Mouse (Mus musculus) cerebellum, adult 9-10 months (tissue): ENCODE data around the gene Uqcr11.

Experiments used
- DNase-seq: peaks from one replicate; pipeline ENCODE4 v3.0.0; 2022

Uqcr11 gene

DNA sequence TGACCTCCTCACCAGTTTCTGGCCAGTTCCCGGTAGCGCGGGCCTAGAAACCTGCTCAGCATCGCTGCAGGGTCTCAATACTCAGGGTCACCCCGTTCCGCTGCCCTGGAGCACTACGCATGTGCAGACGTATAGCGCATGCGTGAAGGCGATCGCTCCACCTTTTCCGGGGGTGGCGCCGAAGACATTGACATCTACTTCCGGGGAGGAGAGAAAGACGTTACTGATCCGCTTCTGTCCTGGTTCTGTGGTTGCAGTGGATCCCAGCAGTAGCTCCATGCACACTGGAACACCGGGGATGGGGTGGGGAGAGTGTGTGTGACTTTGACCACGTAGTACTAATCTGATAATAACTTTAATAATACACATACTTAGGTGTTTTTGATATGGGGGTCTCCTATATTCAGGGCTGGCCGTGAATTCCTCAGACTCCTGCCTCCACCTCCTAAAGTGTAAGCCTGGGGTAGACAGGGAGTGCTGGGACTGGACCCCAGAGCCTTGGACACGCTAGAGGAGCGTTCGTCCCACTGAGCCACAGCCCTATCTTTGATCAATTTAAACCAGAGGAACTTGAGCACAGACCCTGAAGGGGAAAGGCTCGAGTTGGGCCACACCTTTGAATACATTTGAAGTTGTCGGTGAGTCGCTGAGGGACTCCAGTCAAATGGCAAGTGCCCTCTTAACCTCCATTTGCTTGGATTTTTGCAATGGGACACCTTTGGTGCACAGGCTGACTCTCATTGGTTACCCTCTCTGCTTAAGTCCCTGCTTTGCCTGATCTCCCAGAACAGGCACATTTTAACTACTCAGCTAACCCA is at the start of gene Uqcr11:
Uqcr11 (minus strand) TSS at position 147 of the 818 bp plus-strand sequence.
- peak; percentile 95 for DNase-seq

DNA sequence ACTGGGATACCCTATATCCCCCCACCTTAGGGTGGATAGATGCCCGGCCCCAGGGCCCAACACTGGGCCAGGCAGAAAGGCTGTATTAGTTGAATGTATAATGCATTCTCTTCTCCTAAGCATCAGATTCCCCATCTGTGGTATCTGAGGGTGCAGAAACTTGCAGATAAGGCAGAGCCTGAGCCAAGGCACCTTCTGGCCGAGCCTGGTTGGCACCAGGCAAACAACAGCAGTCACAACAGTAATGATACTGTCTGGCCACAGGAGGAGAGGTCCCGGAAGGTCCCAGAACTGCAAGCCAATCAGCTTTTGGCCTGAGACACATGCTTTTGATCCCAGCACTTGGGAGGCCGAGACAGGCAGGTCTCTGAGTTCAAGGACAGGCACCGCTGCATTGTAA is 49.1 kb upstream of the Uqcr11 start:
- no peak for DNase-seq

DNA sequence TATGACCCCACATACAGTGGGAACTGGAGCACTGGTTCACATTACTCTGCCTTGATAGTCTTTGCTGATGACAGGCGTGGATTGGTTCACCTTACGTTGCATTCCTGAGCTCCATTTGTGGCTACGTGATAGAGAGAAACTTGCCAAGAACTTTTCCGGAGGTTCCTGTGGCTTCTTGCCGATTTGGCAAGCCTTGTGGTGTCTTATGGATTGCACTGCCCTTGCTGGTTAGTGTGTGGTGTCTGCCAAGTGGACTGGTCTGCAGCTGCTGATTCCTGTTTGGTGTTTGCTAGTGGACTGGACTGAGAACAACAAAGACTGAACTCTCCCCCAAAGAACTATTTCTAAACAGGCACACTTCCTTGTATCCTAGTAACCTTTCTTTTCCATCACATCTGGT is 48.2 kb upstream of the Uqcr11 start:
- DNase-seq = no peak

DNA sequence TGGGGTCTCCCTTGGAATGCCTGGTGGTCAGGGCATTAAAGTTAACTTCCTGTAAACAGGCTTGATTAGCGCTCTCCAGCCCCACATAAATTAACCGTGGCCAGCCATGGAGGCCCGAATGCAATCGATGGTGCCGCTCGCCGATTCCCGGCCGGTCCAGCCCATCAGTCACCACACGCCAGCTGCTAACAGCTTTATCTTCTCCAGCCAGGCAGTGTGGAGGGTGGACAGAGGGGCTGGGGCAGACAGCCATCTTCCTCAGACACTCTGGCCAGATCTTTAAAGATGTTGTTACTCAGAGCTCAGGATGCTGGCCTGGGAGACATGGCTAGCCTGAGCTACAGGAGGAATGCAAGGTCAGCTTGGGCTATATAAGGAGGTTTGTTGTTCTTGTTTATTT is 47.0 kb upstream of the Uqcr11 start:
- DNase-seq = no peak

DNA sequence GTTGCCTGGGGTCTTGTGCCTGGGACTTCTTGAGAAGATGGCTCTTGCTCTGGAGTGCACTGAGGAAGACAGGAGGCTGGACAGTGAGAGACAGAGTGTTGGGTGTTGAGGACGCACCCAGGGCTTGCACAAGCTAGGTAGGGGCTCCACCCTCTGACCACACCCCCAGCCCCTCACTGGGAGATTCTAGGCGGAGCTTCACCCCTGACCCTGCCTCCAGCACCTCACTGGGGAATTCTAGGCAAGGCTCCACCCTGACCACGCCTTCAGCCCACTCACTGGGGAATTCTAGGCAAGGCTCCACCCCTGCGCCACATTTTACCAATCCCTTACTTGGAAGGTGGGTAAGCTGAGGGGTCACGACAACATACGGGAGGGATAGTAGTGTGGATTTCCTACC is 44.0 kb upstream of the Uqcr11 start:
- no peak for DNase-seq

DNA sequence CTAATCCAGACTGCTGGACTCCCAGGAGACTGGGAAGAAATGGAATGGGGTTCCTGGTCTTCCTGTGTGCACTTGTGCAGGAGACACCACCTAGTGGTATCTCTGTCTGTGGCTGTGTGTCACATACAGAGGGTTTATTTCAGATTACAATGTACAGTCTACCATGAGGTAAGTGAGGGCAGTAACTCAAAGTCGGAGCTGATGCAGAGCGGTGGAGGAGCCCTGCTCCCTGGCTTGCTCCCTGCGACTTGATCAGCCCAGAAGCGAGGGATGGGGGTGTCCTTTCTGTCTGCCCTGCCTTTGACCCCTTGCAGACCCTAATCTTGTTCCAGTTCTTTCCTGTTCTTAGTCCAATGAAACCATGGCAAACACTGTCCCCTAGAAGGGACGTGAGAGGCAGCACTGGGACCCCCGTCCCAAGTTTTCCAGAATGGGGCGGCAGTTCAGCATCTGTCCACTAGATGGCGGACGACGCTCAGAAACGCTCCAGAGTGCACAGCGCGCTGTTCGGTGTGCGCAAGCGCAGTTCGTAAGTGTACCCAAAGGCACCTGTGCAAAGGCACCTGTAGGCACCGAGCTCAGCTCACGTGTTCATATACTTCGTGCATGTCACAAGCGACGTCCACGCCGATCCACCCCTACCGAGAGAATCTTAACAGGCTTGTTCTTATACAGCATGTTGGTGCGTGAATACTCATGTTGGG is 39.4 kb upstream of the Uqcr11 start:
- DNase-seq = peak; percentile 84

DNA sequence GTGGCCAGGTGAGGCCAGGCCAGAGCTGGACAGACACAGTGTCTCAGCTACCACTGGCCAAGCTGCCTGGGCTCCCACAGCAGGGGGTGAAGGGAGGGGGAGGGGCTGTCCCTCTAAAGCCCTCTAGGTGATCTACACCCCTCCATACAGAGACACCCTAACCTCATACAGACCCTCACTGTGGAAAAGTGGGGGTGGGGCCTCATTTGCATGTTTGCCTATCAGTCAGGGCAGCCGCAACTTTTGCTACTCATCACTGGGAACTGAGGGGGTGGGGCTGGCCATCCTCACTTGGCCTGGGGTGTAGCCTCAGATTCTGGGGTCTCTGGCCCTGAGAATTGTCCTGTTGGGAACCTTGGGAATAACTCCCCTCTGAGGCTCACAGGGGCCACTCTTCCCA is 38.4 kb upstream of the Uqcr11 start:
- DNase-seq = no peak

DNA sequence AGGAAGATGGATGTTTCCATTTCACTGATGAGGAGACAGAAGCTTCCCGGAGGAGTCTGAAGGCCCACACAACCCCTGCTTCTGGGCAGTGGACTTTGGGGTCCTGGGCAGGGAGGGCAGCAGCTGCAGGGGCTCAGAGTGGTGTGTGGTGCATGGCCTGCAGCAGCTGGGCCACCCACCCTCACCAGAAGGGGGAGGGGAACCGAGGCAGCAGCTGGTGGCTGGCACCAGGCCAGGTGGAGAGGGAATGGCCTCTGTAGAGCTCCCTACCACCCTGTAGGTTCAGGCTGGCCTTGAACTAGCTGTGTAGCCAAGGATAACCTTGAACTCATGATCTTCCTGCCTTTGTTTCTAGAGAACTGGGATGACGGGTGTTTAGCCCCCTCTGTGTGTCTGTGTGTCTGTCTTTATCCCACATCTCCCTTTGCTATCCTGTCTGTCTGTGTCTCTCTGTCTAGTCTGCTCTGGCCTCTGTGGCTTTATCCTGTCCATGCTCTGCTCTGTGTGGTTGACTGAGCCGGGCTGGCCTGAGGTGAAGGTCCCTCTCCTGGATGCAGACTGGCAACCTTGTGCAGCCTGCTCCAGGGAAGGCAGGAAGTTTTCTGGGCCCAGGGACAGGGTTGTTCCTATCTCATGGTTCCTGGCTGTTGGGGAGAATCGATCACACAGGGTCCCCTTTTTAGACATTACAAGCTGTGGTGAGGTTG is 37.9 kb upstream of the Uqcr11 start:
- DNase-seq = no peak

DNA sequence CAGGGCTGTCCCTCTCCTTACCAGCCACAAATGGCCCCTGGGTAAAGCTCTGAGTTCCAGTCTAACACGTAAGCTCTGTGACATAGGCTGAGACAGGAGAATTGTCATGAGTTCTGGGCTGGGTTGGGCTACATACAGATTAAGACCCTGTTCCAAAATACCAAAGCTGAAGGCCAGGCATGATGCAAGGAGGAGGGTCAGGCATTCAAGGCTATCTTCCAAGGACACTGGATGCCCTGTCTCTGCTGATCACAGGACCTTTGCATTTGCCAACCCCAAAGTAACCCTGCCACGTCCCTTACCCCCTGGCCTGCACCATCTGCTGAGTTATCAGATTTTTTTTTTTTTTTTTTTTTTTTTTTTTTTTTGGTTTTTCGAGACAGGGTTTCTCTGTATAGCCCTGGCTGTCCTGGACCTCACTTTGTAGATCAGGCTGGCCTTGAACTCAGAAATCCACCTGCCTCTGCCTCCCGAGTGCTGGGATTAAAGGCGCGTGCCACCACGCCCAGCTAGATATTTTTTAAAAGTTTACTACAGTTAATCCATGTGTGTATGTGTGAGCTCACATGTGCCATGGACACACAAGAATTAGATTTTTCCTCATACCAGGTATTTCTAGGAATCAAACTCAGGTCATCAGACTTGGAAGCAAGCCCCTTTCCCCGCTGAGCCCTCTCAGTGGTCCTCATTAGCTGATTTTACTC is 37.1 kb upstream of the Uqcr11 start:
- DNase-seq = no peak

DNA sequence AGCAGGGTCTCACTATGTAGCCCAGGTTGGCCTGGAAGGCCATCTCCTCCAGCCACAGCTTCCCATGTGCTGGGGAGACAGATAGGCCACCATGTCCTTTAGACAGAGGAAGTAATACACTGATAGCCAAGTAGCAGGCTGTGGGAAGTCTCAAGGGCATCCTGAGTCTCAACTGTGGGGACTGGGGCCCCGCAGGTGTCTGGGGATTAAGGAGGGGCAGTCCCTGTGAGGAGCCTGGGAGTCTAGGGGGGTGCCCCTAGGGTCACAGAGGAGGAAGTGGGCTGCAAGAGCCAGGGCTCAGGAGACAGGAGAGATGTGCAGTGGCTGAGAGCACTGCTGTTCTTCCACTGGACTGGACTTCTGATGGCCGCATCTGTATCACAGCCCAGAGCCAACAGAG is 36.4 kb upstream of the Uqcr11 start:
- no peak for DNase-seq

DNA sequence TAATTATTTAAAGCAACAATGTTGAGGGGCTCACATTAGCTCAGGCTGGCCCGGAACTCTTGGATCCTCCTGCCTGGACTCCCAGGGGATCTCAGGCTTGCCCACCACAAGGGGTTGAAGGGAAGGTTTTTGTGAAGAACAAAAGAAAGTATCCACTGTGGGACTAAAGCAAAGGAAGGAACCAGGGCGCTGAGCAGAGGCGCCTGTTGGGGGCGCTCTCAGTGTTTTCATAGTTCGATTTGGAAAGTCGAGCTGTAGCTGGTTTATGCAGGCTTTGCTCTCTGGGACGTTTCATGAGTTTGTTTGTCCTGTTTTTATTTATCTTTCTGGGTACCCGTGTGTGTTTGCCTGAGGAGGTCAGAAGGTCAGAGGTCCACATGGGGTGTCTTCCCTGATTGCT is 35.0 kb upstream of the Uqcr11 start:
- DNase-seq = no peak

DNA sequence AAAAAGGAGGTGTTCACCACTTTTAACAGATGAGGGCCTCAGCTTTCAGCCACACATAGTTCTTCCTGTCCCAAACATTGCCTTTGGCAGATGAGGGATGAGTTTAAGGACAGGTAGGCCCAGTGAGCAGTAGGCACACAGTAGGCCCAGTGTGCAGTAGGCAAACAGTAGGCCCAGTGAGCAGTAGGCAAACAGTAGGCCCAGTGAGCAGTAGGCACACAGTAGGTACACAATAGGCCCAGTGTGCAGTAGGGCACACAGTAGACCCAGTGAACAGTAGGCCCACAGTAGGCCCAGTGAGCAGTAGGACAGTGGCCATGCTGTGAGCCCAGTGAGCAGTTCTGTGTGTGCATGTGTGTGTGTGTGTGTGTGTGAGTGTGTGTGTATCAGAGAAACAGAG is 33.4 kb upstream of the Uqcr11 start:
- DNase-seq = no peak

DNA sequence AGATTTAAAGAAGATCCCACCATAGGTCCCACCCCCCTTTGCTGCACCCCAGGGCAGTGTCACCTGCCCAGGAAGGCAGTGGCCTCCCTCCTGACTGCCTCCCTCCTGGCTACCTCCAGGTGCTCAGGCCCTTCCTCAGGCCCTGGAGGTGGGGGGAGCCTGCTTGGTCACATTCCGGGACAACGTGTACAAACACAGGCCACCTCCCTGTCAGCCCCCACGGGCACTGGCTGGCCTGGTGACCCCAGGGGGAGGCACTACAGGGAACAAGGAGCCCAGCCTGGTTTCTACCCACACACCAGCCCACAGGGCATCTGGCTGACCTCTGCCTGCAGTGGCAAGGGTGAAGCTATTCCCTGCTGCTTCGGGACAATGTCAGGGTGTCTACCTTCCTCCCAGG is 31.3 kb upstream of the Uqcr11 start:
- no peak for DNase-seq

DNA sequence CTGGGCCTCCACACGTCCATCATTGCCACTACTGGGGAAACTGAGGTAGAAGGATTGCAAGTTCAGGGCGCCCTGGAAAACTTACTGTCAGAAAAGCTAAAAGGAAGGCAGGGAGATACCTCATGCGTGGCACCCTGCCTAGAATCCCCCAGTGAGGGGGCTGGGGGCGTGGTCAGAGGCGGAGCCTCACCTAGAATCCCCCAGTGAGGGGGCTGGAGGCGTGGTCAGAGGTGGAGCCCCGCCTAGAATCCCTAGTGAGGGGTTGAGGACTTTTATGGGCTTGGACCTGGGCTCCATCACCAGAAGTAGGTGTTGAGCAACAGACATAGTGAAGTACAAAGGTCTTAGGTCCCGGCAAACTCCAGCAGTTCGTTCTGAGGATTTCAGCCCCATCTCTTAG is 29.6 kb upstream of the Uqcr11 start:
- peak; percentile 59 for DNase-seq

DNA sequence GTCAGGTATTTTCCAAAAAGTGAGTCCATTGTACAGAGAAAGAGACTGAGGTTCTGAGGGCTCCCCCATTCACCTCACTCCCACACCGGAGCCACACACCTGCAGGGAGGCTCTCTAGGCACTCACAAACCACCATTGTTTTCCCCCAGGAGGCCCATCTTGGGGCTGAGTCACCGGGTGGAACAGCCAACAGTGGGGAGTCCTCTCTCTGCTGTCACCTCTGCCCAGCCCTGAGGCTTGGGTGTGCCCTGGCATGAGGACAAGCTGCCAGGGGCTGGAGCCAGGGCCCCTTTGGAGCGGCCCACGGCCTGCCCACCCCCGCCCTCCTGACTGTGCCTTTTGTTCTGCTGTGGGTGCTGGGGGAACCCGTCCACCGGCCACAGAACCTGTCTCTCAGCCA is 29.1 kb upstream of the Uqcr11 start:
- DNase-seq = peak; percentile 42

DNA sequence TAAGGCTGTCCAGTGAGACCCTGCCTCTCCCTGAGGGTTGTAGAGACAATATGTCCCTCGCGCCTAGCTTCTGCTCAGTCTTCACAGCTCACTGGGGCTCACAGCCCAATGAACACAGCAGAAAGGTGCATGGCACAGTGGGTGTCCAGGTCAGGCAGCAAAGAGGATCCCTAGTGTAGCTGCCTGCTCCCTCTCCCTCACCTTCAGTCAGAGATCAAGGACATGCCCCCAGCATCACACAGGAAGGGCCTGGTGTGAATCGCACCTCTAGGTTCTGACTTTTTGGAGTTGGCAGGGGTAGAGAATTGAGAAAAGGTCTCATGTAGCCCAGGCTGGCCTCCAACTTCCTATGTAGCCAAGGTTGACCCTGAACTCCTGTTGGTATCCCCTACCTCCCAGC is 28.2 kb upstream of the Uqcr11 start:
- DNase-seq = no peak

DNA sequence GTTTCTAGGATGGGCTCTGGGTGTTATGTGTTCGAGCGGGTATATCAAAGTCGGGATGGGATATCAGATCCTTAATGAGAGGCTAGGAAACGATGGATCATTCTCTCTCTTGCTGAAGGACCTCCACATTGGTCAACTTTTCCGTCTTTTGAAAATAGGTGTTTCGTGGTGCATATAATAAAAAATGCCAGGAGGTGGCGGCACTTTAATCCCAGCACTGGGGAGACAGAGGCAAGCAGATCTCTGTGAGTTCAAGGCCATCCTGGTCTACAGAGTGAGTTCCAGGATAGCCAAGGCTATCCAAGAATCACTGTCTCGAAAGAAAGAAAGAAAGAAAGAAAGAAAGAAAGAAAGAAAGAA is 27.6 kb upstream of the Uqcr11 start:
- DNase-seq = no peak

DNA sequence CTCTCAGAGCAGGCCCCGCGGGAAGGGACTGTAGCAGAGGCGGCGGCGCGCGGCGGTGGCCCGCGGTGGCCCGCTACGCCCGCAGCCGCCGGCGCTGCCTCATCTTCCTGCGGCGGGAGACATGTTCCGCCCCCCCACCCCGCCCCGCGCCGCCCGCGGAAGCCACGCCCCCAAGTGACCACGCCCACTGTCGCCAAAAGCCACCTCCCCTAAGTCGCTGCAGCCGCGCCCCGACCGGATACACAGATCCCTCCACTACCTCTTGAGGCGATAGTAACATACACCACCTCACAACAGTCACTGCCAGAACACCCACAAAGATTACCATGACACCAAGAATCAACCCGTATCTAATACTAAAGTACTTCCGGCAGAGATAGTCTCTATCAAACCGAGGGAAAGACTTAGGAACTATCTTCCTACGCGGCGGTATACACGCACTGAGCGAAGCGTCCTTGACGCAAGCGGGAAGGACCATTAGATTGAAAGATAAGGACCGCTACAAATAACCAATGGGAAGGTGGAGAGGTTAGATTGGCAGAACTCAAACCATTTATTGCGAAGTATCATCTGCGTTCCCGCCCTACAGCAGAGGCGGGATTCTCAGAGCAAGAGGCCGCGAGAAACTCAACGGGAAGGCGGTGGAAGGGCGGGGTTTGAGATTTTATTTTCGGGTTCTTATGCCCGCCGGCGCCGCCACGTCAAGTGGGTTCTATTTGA is 27.0 kb upstream of the Uqcr11 start, which contains the start of gene Tcf3:
Tcf3 (minus strand) TSS at position 135 of the 720 bp plus-strand sequence.
- peak; percentile 99 for DNase-seq

DNA sequence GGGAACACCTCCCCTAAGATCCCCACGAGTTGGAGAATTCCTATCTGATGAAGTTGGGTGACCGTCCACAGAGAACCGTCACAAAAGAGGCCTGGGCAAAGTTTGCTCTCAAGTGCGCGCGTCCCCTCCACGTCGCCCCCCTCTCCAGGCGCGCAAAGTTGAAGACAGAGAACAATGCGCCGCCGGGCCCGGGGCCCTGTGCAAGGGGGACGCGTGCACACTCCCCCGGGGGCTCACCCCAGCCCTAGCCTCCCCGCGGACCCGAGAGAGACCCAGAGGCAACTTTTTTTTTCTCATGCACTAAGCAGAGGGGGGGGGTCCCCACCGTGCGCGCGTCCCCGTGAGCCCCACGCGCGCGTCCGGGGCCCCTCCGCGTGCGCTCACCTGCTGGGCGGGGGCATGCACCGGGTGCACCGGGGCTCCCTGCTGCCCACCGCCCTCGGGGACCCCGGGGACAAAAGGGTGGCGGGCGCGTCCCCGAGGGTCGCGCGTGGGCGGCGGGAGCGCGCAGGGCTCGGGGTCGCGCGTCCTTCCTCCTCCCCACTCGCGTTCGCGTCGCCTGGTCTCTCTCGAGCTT is 26.4 kb upstream of the Uqcr11 start:
- peak; percentile 74 for DNase-seq

DNA sequence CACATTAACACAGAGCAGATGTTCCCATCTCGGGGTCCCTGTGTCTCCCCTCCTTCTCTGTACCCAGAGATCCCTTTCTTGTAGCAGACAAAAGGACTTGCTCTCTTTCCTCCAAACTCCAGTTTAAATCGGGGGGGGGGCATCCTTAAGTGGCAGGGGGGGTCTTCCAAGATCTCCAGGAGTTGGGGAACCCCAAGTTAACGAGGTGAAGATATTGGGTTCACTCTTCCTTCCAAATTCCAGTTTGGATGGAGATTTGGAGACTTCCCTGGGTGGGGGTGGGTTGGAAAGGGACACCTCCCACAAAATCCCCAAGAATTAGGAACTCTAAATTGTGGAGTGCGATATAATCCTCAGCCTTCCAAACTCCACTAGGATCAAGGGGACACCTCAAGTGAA is 25.8 kb upstream of the Uqcr11 start:
- no peak for DNase-seq

DNA sequence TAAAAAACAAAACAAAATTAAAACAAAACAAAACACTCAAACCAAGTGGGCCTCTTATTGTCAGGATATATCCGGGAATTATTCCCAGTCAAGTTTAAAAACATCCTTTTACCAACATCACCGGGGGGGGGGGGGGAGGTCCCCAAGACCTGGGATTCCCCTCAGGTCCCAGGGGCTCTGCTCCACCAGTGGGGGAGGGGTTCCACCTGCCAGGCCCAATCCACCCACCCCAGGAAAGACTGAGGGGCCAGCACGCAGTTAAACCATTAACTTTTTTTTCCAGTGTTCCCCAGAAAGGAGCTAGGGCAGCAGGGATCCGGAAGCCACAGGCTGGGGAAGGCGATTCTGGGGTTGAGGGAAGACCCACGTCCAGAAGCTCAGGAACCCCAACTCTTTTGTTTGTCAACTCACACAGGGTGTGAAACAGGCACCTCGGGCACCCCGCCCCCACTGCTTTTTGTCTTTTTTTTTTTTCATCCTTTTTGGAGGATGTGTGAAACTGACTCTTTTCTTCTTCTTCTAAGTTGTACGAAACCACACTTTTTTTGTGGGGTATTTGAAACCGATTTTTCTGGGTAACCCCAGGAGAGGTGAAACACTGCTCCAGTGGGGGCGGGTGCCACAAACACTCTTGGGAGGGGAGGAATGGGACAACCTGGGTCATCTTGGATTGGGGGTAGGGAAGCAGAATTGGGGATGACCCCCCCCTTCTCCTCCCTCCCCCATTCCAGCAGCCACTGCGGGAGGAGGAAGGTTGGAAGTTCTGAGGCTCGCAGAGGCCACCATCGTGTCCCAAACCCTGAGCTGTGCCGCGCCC is 25.1 kb upstream of the Uqcr11 start:
- DNase-seq = peak; percentile 57
